Mouse (Mus musculus) intestine, embryonic 16.5 days (tissue): ENCODE data around the gene Gm8356. TPM values are rescaled to one million over a fixed set of nuclear protein-coding genes. Genes with fewer than 3 reads are reported as not detected.
"Not testable (repeated sequence)": the region's sequence is repeated elsewhere in the genome, so short reads cannot be mapped to it uniquely, and the experiment has no call there.

Experiments used
- ATAC-seq: fragments of 200-750 bp; cut with Nextera tagmentation; 2 replicates; pipeline ENCODE4 v1.8.0; 2017; ENCODE audit warnings: moderate TSS enrichment, moderate library complexity
- H3K27ac ChIP-seq: fragments of 300-500 bp; sonication (generic); 2 replicates; pipeline ENCODE4 v1.5.1; 2014; ENCODE audit warnings: mild to moderate bottlenecking, low read length
- H3K27me3 ChIP-seq: fragments of 300-500 bp; sonication (generic); replicated peaks from 2 replicates; pipeline ENCODE4 v1.6.1; 2014; ENCODE audit warnings: low read length, control low read depth, mixed read lengths; ENCODE audit not compliant: control insufficient read depth, insufficient read depth
- H3K36me3 ChIP-seq: fragments of 300-500 bp; sonication (generic); 2 replicates; pipeline ENCODE4 v1.6.1; 2014; ENCODE audit warnings: low read length, control low read depth; ENCODE audit not compliant: control insufficient read depth, insufficient read depth
- H3K4me1 ChIP-seq: fragments of 300-500 bp; sonication (generic); 2 replicates; pipeline ENCODE4 v1.6.1; 2014; ENCODE audit warnings: low read length, control low read depth, mixed read lengths; ENCODE audit not compliant: control insufficient read depth, insufficient read depth
- H3K4me2 ChIP-seq: fragments of 300-500 bp; sonication (generic); 2 replicates; pipeline ENCODE4 v1.6.1; 2014; ENCODE audit warnings: low read depth, low read length, control low read depth
- H3K4me3 ChIP-seq: fragments of 300-500 bp; sonication (generic); 2 replicates; pipeline ENCODE4 v1.5.1; 2014; ENCODE audit warnings: mild to moderate bottlenecking, low read length
- H3K9ac ChIP-seq: fragments of 300-500 bp; sonication (generic); 2 replicates; pipeline ENCODE4 v1.6.1; 2014; ENCODE audit warnings: low read depth, low read length
- H3K9me3 ChIP-seq: fragments of 300-500 bp; sonication (generic); 2 replicates; pipeline ENCODE4 v1.6.1; 2016; ENCODE audit warnings: low read length, control low read depth; ENCODE audit not compliant: control insufficient read depth
- WGBS: fragments of 180-500 bp; shearing (Covaris S2); extraction: QIAGEN DNeasy Blood & Tissue Kit; methylation state at CpG from one replicate; pipeline ENCODE4 v1.1.7; 2014; 5-methylcytosine and 5-hydroxymethylcytosine counted together
- polyA plus RNA-seq: library from polyadenylated mRNA; unstranded; fragments of >200 nt; fragmentation: Nextera tagmentation; extraction: Ambion mirVana; gene quantifications from 2 replicates; pipeline ENCODE4 v1.2.1, GENCODE M21; 2015

The Gm8356 gene
- not detected in 2 replicates for polyA plus RNA-seq

DNA sequence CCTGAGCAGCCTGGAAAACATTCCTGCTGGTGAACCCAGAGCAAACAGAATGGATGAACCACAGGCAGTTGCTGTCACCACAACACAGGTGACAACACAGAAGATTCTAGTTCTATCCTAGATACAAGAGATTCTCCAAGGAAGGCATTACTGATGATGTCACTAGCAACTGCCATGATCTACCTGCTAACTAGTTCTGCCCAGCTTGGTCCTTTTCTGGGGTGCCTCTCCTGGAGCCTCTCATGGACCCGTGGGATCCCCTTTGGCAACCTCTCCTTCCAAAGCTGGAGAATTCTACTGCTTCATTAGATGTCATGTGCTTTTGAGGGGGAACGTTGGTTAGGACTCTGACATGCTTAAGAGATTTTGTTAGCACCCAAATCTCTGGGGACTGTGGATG lies at the start of gene Gm8356:
Gm8356 (minus strand) TSS at position 101 of the 400 bp plus-strand sequence.
- not testable (repeated sequence) for H3K4me2 ChIP-seq, H3K4me3 ChIP-seq, H3K27me3 ChIP-seq, H3K9me3 ChIP-seq, H3K27ac ChIP-seq, H3K9ac ChIP-seq, ATAC-seq, H3K4me1 ChIP-seq, H3K36me3 ChIP-seq
- 78% methylated on average over 1 of the region's 2 CpGs for WGBS

GRCm38 (mm10) chr14:6486331-6486730 lies 50.8 kb downstream of the Gm8356 start:
- H3K36me3 ChIP-seq, H3K9ac ChIP-seq, H3K9me3 ChIP-seq, H3K4me1 ChIP-seq, H3K27ac ChIP-seq, H3K4me3 ChIP-seq, H3K4me2 ChIP-seq, ATAC-seq, H3K27me3 ChIP-seq: not testable (repeated sequence)
- WGBS, result 44% methylated on average over 1 of the region's 1 CpGs

DNA sequence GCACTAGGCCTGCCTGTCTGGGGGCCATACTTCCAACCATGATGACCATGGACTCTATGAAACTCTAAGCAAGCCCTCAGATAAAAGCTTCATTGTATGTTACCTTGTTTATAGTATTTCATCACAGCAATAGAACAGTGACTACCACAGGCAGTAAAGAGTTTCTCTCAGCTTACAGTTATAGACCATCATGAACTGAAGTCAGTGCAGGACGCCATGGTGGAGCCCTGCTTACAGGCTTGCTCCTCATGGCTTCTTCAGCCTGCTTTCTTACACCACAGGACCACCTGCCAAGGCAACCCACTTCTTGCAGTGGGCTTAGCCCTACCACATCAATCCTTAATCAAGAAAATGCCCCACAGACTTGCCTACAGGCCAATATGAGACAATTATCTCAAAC lies 51.5 kb downstream of the Gm8356 start:
- not testable (repeated sequence) for H3K36me3 ChIP-seq, H3K4me2 ChIP-seq, ATAC-seq

GRCm38 (mm10) chr14:6482126-6482525 lies 55.0 kb downstream of the Gm8356 start:
- not testable (repeated sequence) for H3K4me2 ChIP-seq, H3K4me3 ChIP-seq, H3K27me3 ChIP-seq, H3K9me3 ChIP-seq, H3K9ac ChIP-seq, ATAC-seq, H3K27ac ChIP-seq, H3K36me3 ChIP-seq, H3K4me1 ChIP-seq
- WGBS, result 70% methylated on average over 7 of the region's 8 CpGs

More for the DNA sequence above, 51.5 kb downstream of the Gm8356 start:
- H3K9me3 ChIP-seq, H3K27ac ChIP-seq, H3K4me1 ChIP-seq, H3K4me3 ChIP-seq, H3K27me3 ChIP-seq, H3K9ac ChIP-seq: not testable (repeated sequence)
- WGBS, result no CpG with 5 or more reads among the region's 1 CpGs

Other genes starting within 250 kb of the Gm8356 start
- not detected in 2 replicates for gene Gm21103, start 232.4 kb downstream of the Gm8356 start, polyA plus RNA-seq
- gene Gm3618, start 193.6 kb downstream of the Gm8356 start, polyA plus RNA-seq, result not detected in 2 replicates
- not detected in 2 replicates for gene Gm16440, start 147.0 kb downstream of the Gm8356 start, polyA plus RNA-seq
- 0.48 and 0.64 TPM in 2 replicates for gene Gm3591, start 124.8 kb downstream of the Gm8356 start, polyA plus RNA-seq
- not detected in 2 replicates for gene Gm3594, start 92.7 kb downstream of the Gm8356 start, polyA plus RNA-seq
- gene Gm3629, start 53.3 kb upstream of the Gm8356 start, polyA plus RNA-seq, result 0.12 TPM in 2 replicates
- not detected in 2 replicates for gene Gm3460, start 85.1 kb upstream of the Gm8356 start, polyA plus RNA-seq
- not detected in 2 replicates for gene Gm10251, start 146.9 kb upstream of the Gm8356 start, polyA plus RNA-seq
- gene Gm8050, start 183.0 kb upstream of the Gm8356 start, polyA plus RNA-seq, result not detected in 2 replicates
- 1.8 and 2.2 TPM in 2 replicates for gene Gm3636, start 205.0 kb upstream of the Gm8356 start, polyA plus RNA-seq
- not detected in 2 replicates for gene Gm8362, start 237.1 kb upstream of the Gm8356 start, polyA plus RNA-seq